Mouse (Mus musculus) megakaryocyte-erythroid progenitor cell, adult 5-6 weeks (primary cell): Measurements from ENCODE around the gene Vmn1r101. TPM values are rescaled to one million over a fixed set of nuclear protein-coding genes. Genes with fewer than 3 reads are reported as not detected.
"Not testable (repeated sequence)": the region's sequence is repeated elsewhere in the genome, so short reads cannot be mapped to it uniquely, and the experiment has no call there.

Source experiments
- ATAC-seq: replicated peaks from 2 replicates; pipeline ENCODE4 v1.8.0; 2016; ENCODE audit warnings: mild to moderate bottlenecking, inconsistent platforms; ENCODE audit not compliant: severe bottlenecking, poor library complexity, low FRiP score, low TSS enrichment
- total RNA-seq, 2 experiments: library from RNA; stranded (forward) in 1 of 2; stranded (reverse) in 1 of 2; fragments of 200-1000, 215-1000 nt in 1 of 2; fragments of >200 nt in 1 of 2; fragmentation: Nextera tagmentation in 1 of 2; gene quantifications; 2 replicates each; pipeline ENCODE4 v1.2.3; 2014 to 2017

The Vmn1r101 gene
- total RNA-seq (2014; fragmentation: Nextera tagmentation) (not detected in 2 replicates), total RNA-seq (2017) (not detected in 2 replicates)

DNA sequence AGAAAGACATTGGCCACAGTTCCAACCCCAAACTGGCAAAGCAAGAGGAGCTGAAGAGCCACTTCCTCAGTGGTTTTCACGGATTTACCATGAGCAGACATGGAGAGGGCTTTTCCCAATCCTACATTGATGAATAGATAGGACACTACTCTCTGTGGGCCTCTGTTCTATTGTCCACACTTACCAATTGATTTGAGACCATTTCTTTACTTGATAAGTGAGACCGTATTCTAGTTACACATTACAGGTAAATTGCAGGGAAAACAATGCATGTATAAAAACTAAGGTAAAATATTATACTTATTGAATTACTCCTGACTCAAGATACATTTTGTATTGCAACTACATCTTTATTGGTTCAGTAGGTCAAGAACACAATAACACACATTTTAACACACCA, at the start of gene Vmn1r101:
Gene Vmn1r101, minus strand, starts transcription at position 101 of the 400 bp plus-strand sequence.
- not testable (repeated sequence) for ATAC-seq

DNA sequence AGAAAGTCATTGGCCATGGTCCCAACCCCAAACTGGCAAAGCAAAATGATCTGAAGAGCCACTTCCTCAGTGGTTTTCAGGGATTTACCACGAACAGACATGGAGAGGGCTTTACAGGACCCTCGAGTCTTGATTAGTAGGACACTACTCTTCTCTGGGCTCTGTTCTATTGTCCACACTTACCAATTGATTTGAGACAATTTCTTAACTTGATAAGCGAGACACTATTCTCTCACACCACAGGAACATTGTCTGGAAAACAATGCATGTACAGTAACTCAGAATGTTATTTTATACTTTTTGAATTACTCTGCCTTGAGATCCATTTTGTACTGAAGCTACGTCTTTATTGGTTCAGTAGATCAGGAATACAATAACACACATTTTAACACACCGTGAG, 32.4 kb upstream of the Vmn1r101 start, which contains the start of gene Gm10670:
Gene Gm10670, minus strand, starts transcription at position 101 of the 400 bp plus-strand sequence.
- ATAC-seq: not testable (repeated sequence)

DNA sequence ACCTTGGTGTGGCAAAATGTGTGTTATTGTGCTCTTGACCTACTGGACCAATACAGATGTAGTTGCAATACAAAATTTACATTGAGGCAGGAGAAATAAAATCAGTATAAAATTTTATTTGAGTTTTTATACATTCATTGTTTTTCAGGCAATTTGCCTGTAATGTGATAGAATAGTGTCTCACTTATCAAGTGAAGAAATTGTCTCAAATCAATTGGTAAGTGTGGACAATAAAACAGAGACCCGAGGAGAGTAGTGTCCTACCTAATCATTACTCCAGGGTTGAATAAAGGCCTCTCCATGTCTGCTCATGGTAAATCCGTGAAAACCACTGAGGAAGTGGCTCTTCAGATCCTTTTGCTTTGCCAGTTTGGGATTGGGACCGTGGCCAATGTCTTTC, 24.8 kb downstream of the Vmn1r101 start, which contains the start of gene Vmn1r100:
Gene Vmn1r100, plus strand, starts transcription at position 301 of the 400 bp plus-strand sequence.
- ATAC-seq: not testable (repeated sequence)

Other genes starting within 250 kb of the Vmn1r101 start
- not detected in 2 replicates for gene Vmn1r95, start 248.9 kb downstream of the Vmn1r101 start, total RNA-seq (2014; fragmentation: Nextera tagmentation)
- not detected in 2 replicates for gene Vmn1r95, start 248.9 kb downstream of the Vmn1r101 start, total RNA-seq (2017)
- not detected in 2 replicates for gene Gm6164, start 237.0 kb downstream of the Vmn1r101 start, total RNA-seq (2014; fragmentation: Nextera tagmentation)
- gene Gm6164, start 237.0 kb downstream of the Vmn1r101 start, total RNA-seq (2017): not detected in 2 replicates
- not detected in 2 replicates for gene Gm4498, start 208.8 kb downstream of the Vmn1r101 start, total RNA-seq (2014; fragmentation: Nextera tagmentation)
- not detected in 2 replicates for gene Gm4498, start 208.8 kb downstream of the Vmn1r101 start, total RNA-seq (2017)
- gene Gm5890, start 179.8 kb downstream of the Vmn1r101 start, total RNA-seq (2014; fragmentation: Nextera tagmentation): not detected in 2 replicates
- gene Gm5890, start 179.8 kb downstream of the Vmn1r101 start, total RNA-seq (2017): not detected in 2 replicates
- not detected in 2 replicates for gene Gm4133, start 108.5 kb downstream of the Vmn1r101 start, total RNA-seq (2014; fragmentation: Nextera tagmentation)
- not detected in 2 replicates for gene Gm4133, start 108.5 kb downstream of the Vmn1r101 start, total RNA-seq (2017)
- gene Gm5728, start 67.2 kb downstream of the Vmn1r101 start, total RNA-seq (2014; fragmentation: Nextera tagmentation): not detected in 2 replicates
- gene Gm5728, start 67.2 kb downstream of the Vmn1r101 start, total RNA-seq (2017): not detected in 2 replicates
- not detected in 2 replicates for gene Vmn1r100, start 24.7 kb downstream of the Vmn1r101 start, total RNA-seq (2014; fragmentation: Nextera tagmentation)
- not detected in 2 replicates for gene Vmn1r100, start 24.7 kb downstream of the Vmn1r101 start, total RNA-seq (2017)
- not detected in 2 replicates for gene Gm10670, start 32.3 kb upstream of the Vmn1r101 start, total RNA-seq (2014; fragmentation: Nextera tagmentation)
- not detected in 2 replicates for gene Gm10670, start 32.3 kb upstream of the Vmn1r101 start, total RNA-seq (2017)
- not detected in 2 replicates for gene Vmn1r103, start 67.9 kb upstream of the Vmn1r101 start, total RNA-seq (2014; fragmentation: Nextera tagmentation)
- gene Vmn1r103, start 67.9 kb upstream of the Vmn1r101 start, total RNA-seq (2017): not detected in 2 replicates
- gene Vmn1r104, start 91.2 kb upstream of the Vmn1r101 start, total RNA-seq (2014; fragmentation: Nextera tagmentation): not detected in 2 replicates
- not detected in 2 replicates for gene Vmn1r104, start 91.2 kb upstream of the Vmn1r101 start, total RNA-seq (2017)
- not detected in 2 replicates for gene Gm5726, start 103.2 kb upstream of the Vmn1r101 start, total RNA-seq (2014; fragmentation: Nextera tagmentation)
- gene Gm5726, start 103.2 kb upstream of the Vmn1r101 start, total RNA-seq (2017): not detected in 2 replicates
- gene Gm4141, start 133.6 kb upstream of the Vmn1r101 start, total RNA-seq (2014; fragmentation: Nextera tagmentation): not detected in 2 replicates
- gene Gm4141, start 133.6 kb upstream of the Vmn1r101 start, total RNA-seq (2017): not detected in 2 replicates
- not detected in 2 replicates for gene Gm4513, start 156.4 kb upstream of the Vmn1r101 start, total RNA-seq (2014; fragmentation: Nextera tagmentation)
- not detected in 2 replicates for gene Gm4513, start 156.4 kb upstream of the Vmn1r101 start, total RNA-seq (2017)
- gene Vmn1r107, start 226.3 kb upstream of the Vmn1r101 start, total RNA-seq (2014; fragmentation: Nextera tagmentation): not detected in 2 replicates
- gene Vmn1r107, start 226.3 kb upstream of the Vmn1r101 start, total RNA-seq (2017): not detected in 2 replicates